Mouse (Mus musculus): ENCODE results near the gene Dnmt3a. TPM values are rescaled to one million over a fixed set of nuclear protein-coding genes. Genes with fewer than 3 reads are reported as not detected.

Gene Dnmt3a
- polyA plus RNA-seq, 1 experiment from 2014 or later = 56.5 TPM

DNA sequence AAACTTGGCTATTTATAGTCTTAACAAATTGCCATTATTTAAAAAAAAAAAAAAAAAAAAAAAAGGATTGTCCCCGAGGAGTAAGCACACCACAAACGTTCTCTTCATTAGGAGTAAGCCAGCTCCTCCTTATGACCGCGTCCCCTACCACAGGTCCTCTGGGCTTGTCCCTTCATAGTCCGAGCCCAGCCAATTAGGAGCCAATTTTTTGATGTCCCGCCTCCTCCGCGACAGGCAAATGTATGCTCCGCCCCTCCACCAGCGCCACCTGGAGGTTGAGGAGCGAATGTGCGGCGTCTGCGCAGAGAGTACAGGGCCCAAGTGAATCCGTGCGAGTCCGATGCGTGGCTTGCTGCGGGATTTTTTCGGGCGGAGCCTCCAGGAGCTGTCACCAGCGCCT is 14.1 kb upstream of the Dnmt3a start:
- Histone ChIP-seq H3K36me3 (ENCODE audit: control insufficient read depth, insufficient read depth, low read length) (no peaks in the 10 kb centered on the region), H3K27ac (ENCODE audit: low read depth, low read length) (no peak overlapping the region), H3K4me3 (ENCODE audit: low read depth, low read length) (0 out of 2 replicates have a peak overlapping the region, but pooled peaks have one; percentile 1), H3K9ac (ENCODE audit: low read length) (no peak overlapping the region), H3K27me3 (ENCODE audit: control insufficient read depth, insufficient read depth, low read length) (peaks cover 2% of the 10 kb centered on the region; the same call in 1 of the 2 replicates), H3K9me3 (ENCODE audit: control insufficient read depth, low read length) (no peaks in the 10 kb centered on the region), H3K4me2 (peak overlapping the region; percentile 36), H3K4me1 (ENCODE audit: control insufficient read depth, insufficient read depth, low read length) (peaks cover 14% of the 10 kb centered on the region)
- DNase-seq (ENCODE audit: low spot score, missing footprints) (peak; percentile 99), ATAC-seq (ENCODE audit: low FRiP score) (peak; percentile 93)
- under 1% methylated on average over 22 of the region's 22 CpGs for WGBS

DNA sequence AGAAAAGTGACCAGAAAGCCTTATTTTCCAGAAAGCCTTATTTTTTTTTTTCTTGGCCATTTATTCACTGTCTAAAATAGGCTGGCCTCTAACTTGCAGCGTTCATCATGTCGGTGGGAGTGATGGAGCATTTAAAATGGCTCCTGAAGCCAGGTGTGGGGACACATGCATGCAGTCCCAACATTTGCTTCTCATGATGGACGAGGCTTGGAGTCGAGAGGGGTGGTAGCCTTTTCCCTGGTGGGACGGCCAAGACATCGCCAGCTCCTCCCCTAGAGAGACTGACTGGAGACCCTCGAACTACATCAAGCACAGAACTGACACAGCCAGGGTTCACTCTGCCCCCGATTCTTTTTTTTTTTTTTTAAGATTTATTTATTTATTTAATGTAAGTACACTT is 13.6 kb upstream of the Dnmt3a start:
- ATAC-seq (ENCODE audit: low FRiP score) (peak; percentile 31; the same call in 1 of the 2 replicates), DNase-seq (ENCODE audit: low spot score, missing footprints) (no peak)
- H3K4me1 ChIP-seq (ENCODE audit: control insufficient read depth, insufficient read depth, low read length) = peaks cover 9% of the 10 kb centered on the region
- peaks cover 2% of the 10 kb centered on the region; the same call in 1 of the 2 replicates for H3K27me3 ChIP-seq (ENCODE audit: control insufficient read depth, insufficient read depth, low read length)
- no peak overlapping the region for H3K9ac ChIP-seq (ENCODE audit: low read length)
- no peak overlapping the region for H3K27ac ChIP-seq (ENCODE audit: low read depth, low read length)
- 19% methylated on average over 8 of the region's 8 CpGs for WGBS
- no peaks in the 10 kb centered on the region for H3K9me3 ChIP-seq (ENCODE audit: control insufficient read depth, low read length)
- H3K4me2 ChIP-seq = peak overlapping the region; percentile 36
- H3K36me3 ChIP-seq (ENCODE audit: control insufficient read depth, insufficient read depth, low read length) = no peaks in the 10 kb centered on the region
- 0 out of 2 replicates have a peak overlapping the region, but pooled peaks have one; percentile 1 for H3K4me3 ChIP-seq (ENCODE audit: low read depth, low read length)

DNA sequence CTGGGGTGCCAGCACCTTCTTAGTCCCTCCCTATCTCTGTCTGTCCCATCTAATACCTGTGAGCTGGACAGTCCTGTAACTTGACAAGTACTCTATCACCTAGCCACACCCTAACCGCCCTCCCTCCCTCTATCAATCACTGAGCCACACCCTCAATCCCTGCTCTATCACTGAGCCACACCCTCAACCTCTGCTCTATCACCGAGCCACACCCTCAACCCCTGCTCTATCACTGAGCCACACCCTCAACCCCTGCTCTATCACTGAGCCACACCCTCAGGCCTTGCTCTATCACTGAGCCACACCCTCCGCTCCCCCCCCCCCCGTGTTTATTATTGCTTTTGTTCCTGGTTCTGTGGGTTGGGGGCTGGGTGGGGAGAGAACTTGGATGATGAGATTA is 10.2 kb upstream of the Dnmt3a start:
- no peak for ATAC-seq (ENCODE audit: low FRiP score)
- no peaks in the 10 kb centered on the region for H3K9me3 ChIP-seq (ENCODE audit: control insufficient read depth, low read length)
- peaks cover 2% of the 10 kb centered on the region; the same call in 1 of the 2 replicates for H3K27me3 ChIP-seq (ENCODE audit: control insufficient read depth, insufficient read depth, low read length)
- 39% methylated on average over 3 of the region's 4 CpGs for WGBS
- H3K4me1 ChIP-seq (ENCODE audit: control insufficient read depth, insufficient read depth, low read length) = no peaks in the 10 kb centered on the region
- no peaks in the 10 kb centered on the region for H3K36me3 ChIP-seq (ENCODE audit: control insufficient read depth, insufficient read depth, low read length)
- H3K27ac ChIP-seq (ENCODE audit: low read depth, low read length) = no peak overlapping the region
- DNase-seq (ENCODE audit: low spot score, missing footprints) = no peak
- H3K9ac ChIP-seq (ENCODE audit: low read length) = no peak overlapping the region
- no peak overlapping the region for H3K4me2 ChIP-seq
- no peak overlapping the region for H3K4me3 ChIP-seq (ENCODE audit: low read depth, low read length)

DNA sequence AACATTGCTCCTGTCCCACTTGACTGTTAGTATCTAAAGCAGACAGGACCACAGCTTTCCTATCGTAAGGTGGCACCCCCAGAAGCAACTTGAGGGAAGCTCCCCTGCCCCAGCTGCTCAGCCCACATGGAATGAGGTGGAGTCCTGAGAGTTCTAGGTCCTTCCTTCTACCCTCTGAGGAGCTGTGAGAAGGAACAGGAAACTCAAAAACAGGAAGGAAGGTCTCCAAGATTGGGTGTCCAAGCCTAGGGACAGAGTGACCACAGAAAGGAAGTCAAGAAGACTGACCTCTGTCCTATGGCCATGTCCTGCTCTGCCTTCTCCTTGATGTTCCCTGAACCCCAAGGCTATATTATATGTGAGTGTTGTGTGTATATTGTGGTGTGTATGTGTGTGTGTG is 6.3 kb upstream of the Dnmt3a start:
- no peaks in the 10 kb centered on the region for H3K36me3 ChIP-seq (ENCODE audit: control insufficient read depth, insufficient read depth, low read length)
- H3K27me3 ChIP-seq (ENCODE audit: control insufficient read depth, insufficient read depth, low read length) = no peaks in the 10 kb centered on the region
- H3K4me2 ChIP-seq = no peak overlapping the region
- DNase-seq (ENCODE audit: low spot score, missing footprints) = no peak
- no peaks in the 10 kb centered on the region for H3K4me1 ChIP-seq (ENCODE audit: control insufficient read depth, insufficient read depth, low read length)
- ATAC-seq (ENCODE audit: low FRiP score) = no peak
- H3K4me3 ChIP-seq (ENCODE audit: low read depth, low read length) = no peak overlapping the region
- H3K9me3 ChIP-seq (ENCODE audit: control insufficient read depth, low read length) = no peaks in the 10 kb centered on the region
- H3K9ac ChIP-seq (ENCODE audit: low read length) = no peak overlapping the region
- no peak overlapping the region for H3K27ac ChIP-seq (ENCODE audit: low read depth, low read length)
- WGBS = 71% methylated on average over 1 of the region's 1 CpGs

DNA sequence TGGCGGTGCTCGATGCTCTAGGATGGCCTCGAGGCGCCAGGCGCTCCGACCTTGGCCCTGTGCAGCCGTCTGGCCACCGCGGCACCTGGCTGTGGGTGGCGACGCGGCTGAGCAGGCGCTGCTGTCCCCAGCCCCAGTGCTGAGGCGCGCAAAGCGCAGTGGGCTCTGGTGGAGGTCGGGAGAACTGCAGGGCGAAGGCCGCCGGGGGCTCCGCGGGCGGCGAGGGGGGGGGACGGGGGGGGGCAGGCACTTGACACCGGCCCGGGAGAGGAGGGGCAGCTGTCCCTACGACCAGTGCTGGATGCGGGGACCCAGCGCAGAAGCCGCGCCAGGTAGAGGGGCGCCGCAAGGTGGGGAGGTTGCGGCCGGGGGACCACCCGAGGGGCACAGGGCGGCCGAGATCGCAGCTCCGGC is 471 bp downstream of the Dnmt3a start:
- Histone ChIP-seq H3K36me3 (ENCODE audit: control insufficient read depth, insufficient read depth, low read length) (no peaks in the 10 kb centered on the region), H3K9me3 (ENCODE audit: control insufficient read depth, low read length) (no peaks in the 10 kb centered on the region), H3K9ac (ENCODE audit: low read length) (peak overlapping the region; percentile 86), H3K4me1 (ENCODE audit: control insufficient read depth, insufficient read depth, low read length) (peaks cover 16% of the 10 kb centered on the region), H3K27ac (ENCODE audit: low read depth, low read length) (peak overlapping the region; percentile 63; the same call in 1 of the 2 replicates), H3K27me3 (ENCODE audit: control insufficient read depth, insufficient read depth, low read length) (no peaks in the 10 kb centered on the region), H3K4me3 (ENCODE audit: low read depth, low read length) (peak overlapping the region; percentile 90), H3K4me2 (peak overlapping the region; percentile 85)
- DNase-seq (ENCODE audit: low spot score, missing footprints) (peak; percentile 95), ATAC-seq (ENCODE audit: low FRiP score) (peak; percentile 84)
- 0% methylated on average over 36 of the region's 41 CpGs for WGBS

DNA sequence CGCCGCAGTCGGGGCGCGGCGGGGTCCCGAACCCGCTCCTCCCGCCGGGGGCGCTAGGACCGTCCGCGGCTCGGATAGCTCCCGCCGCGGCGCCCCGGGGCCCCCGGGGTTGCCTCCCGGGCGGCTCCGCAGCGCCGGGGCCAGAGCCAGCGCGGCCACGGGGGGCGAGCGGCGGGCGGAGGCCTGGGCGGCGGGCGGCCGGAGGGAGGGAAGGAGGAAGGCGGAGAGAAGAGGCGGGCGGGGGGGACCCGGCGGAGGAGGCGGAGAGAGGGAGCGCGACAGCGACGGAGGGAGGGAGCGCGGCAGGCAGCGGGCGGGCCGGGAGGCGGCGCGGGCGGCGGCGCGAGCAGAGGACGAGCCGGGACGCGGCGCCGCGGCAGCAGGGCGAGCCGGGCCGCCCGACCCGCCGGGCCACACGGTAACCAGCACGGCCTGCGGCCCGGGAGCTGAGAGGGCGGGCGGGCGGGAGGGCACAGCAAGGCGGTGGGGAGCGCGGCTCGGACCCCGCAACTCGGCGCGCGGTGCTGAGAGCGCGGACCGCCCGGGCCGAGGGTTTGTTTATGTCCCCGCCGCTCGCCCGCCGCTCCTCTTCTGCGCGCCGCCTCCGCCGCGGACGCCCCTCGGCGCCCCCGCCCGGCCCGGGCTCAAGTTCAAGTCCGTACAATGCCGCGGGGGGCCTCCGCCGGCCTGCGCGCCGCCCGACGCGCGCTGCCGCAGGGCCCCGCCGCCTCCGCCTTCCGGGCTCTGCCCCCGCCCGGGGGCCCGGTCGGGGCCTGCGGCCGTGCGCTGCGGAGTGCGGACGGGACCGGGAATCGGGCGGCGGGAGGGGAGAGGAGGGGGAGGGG is 1.1 kb downstream of the Dnmt3a start:
- ATAC-seq (ENCODE audit: low FRiP score) = peak; percentile 17
- H3K36me3 ChIP-seq (ENCODE audit: control insufficient read depth, insufficient read depth, low read length) = no peaks in the 10 kb centered on the region
- WGBS = 1% methylated on average over 56 of the region's 141 CpGs
- H3K27ac ChIP-seq (ENCODE audit: low read depth, low read length) = peak overlapping the region; percentile 63
- H3K4me3 ChIP-seq (ENCODE audit: low read depth, low read length) = peak overlapping the region; percentile 90
- H3K4me2 ChIP-seq = peak overlapping the region; percentile 85
- H3K4me1 ChIP-seq (ENCODE audit: control insufficient read depth, insufficient read depth, low read length) = peaks cover 16% of the 10 kb centered on the region
- peak overlapping the region; percentile 86 for H3K9ac ChIP-seq (ENCODE audit: low read length)
- DNase-seq (ENCODE audit: low spot score, missing footprints) = peak; percentile 89
- no peaks in the 10 kb centered on the region for H3K27me3 ChIP-seq (ENCODE audit: control insufficient read depth, insufficient read depth, low read length)
- no peaks in the 10 kb centered on the region for H3K9me3 ChIP-seq (ENCODE audit: control insufficient read depth, low read length)

DNA sequence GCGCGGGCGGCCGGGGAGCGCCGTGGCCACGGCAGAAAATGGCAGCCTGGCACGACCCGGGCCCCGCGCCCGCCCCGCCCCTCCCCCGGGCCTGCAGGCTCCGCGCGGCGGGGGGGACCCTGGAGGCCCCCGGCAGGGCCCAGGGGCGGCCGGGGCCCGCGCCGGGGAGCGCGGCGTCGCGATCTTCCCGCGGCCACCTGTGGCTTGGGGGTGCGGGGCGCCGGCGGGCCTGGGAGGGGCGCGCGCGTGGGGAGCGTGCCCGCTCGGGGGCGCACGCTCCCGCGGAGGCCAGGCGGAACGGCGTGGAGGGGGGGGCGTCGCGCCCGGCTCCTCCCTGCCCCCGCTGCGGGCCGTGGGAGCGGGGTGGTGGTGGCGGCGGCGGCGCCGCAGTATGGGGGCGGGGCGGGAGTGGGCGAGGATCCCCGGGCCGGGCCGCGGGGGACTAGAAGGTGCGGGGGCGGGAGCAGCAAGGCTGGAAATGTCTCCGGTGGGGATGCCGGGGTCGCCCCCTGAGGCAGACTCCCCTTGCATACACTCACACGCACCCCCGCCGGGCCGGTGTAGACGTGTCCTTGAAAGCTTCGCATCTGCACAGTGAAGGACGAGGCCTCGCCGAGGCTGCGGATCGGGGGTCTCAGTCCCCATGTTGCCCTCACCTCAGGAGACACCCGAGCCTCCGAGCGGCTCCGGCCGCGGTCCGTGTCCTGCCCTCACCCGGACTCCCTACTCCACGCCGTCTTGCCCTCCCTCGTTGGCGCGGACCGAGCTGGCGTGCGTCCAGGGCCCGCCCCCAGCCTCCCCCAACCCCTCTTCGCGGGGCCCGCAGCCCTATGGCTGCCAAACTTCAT is 2.0 kb downstream of the Dnmt3a start:
- H3K27ac ChIP-seq (ENCODE audit: low read depth, low read length) = peak overlapping the region; percentile 63
- peak overlapping the region; percentile 90 for H3K4me3 ChIP-seq (ENCODE audit: low read depth, low read length)
- H3K27me3 ChIP-seq (ENCODE audit: control insufficient read depth, insufficient read depth, low read length) = no peaks in the 10 kb centered on the region
- no peaks in the 10 kb centered on the region for H3K36me3 ChIP-seq (ENCODE audit: control insufficient read depth, insufficient read depth, low read length)
- no peaks in the 10 kb centered on the region for H3K9me3 ChIP-seq (ENCODE audit: control insufficient read depth, low read length)
- H3K4me1 ChIP-seq (ENCODE audit: control insufficient read depth, insufficient read depth, low read length) = peaks cover 17% of the 10 kb centered on the region
- under 1% methylated on average over 42 of the region's 105 CpGs for WGBS
- peak; percentile 58 for ATAC-seq (ENCODE audit: low FRiP score)
- H3K4me2 ChIP-seq = peak overlapping the region; percentile 85
- H3K9ac ChIP-seq (ENCODE audit: low read length) = peak overlapping the region; percentile 86
- peak; percentile 95 for DNase-seq (ENCODE audit: low spot score, missing footprints)

DNA sequence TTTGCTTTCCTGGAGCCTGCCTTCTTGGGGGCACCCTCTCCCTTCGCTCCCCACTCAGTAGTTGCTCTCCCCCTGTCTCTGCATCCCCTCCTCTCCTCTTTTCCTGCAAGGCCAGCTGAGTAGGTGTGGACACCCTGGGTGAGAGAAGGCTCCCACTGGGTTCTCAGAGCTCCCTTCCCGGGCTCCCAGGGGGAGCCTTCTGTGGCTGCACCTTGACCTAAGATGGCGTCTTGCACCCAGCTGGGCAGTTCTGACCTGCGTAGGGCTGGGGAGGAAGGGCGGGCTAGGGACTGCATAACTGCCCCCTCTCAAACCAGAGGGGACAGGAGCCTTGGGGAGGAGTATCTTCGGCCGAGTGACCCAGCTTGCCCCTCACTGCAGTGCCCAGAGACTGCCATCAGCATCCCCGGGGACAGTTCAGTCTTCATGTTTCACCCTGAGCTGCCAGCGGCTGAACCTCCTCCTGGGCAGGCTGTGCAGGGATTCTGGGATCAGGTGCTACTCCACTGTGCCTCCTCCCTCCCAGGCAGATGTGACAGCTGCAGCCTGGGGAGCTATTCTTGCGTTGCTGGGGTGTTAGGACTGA is 2.7 kb downstream of the Dnmt3a start:
- DNase-seq (ENCODE audit: low spot score, missing footprints) = peak; percentile 93
- H3K36me3 ChIP-seq (ENCODE audit: control insufficient read depth, insufficient read depth, low read length) = no peaks in the 10 kb centered on the region
- peak; percentile 2; the same call in 1 of the 2 replicates for ATAC-seq (ENCODE audit: low FRiP score)
- WGBS = 6% methylated on average over 10 of the region's 10 CpGs
- H3K9me3 ChIP-seq (ENCODE audit: control insufficient read depth, low read length) = no peaks in the 10 kb centered on the region
- peak overlapping the region; percentile 85 for H3K4me2 ChIP-seq
- H3K27me3 ChIP-seq (ENCODE audit: control insufficient read depth, insufficient read depth, low read length) = no peaks in the 10 kb centered on the region
- no peak overlapping the region for H3K27ac ChIP-seq (ENCODE audit: low read depth, low read length)
- peak overlapping the region; percentile 90 for H3K4me3 ChIP-seq (ENCODE audit: low read depth, low read length)
- peaks cover 17% of the 10 kb centered on the region for H3K4me1 ChIP-seq (ENCODE audit: control insufficient read depth, insufficient read depth, low read length)
- peak overlapping the region; percentile 86 for H3K9ac ChIP-seq (ENCODE audit: low read length)

Data from midbrain, embryonic 11.5 days (tissue).